Mouse (Mus musculus) embryonic facial prominence, embryonic 12.5 days (tissue): ENCODE results near the gene 2010003K11Rik. TPM values are rescaled to one million over a fixed set of nuclear protein-coding genes. Genes with fewer than 3 reads are reported as not detected.

Experiments used
- ATAC-seq: fragments of 200-750 bp; cut with Nextera tagmentation; 2 replicates; pipeline ENCODE4 v1.8.0; 2017; ENCODE audit not compliant: insufficient number of reproducible peaks, insufficient read depth, low FRiP score, low TSS enrichment
- H3K27ac ChIP-seq: fragments of 300-500 bp; sonication (generic); 2 replicates; pipeline ENCODE4 v1.5.1; 2016; ENCODE audit warnings: mild to moderate bottlenecking
- H3K27me3 ChIP-seq: fragments of 300-500 bp; sonication (generic); 2 replicates; pipeline ENCODE4 v1.6.1; 2016; ENCODE audit warnings: mild to moderate bottlenecking, moderate library complexity
- H3K36me3 ChIP-seq: fragments of 300-500 bp; sonication (generic); 2 replicates; pipeline ENCODE4 v1.6.1; 2016; ENCODE audit warnings: mild to moderate bottlenecking
- H3K4me1 ChIP-seq: fragments of 300-500 bp; sonication (generic); 2 replicates; pipeline ENCODE4 v1.6.1; 2016
- H3K4me2 ChIP-seq: fragments of 300-500 bp; sonication (generic); replicated peaks from 2 replicates; pipeline ENCODE4 v1.6.1; 2016; ENCODE audit warnings: mild to moderate bottlenecking, moderate library complexity
- H3K4me3 ChIP-seq: fragments of 300-500 bp; sonication (generic); 2 replicates; pipeline ENCODE4 v1.5.1; 2016; ENCODE audit warnings: mild to moderate bottlenecking
- H3K9ac ChIP-seq: fragments of 300-500 bp; sonication (generic); 2 replicates; pipeline ENCODE4 v1.6.1; 2016; ENCODE audit warnings: mild to moderate bottlenecking, moderate library complexity
- H3K9me3 ChIP-seq: fragments of 300-500 bp; sonication (generic); 2 replicates; pipeline ENCODE4 v1.6.1; 2016; ENCODE audit warnings: mild to moderate bottlenecking, moderate library complexity
- WGBS: fragments of 180-500 bp; shearing (Covaris S2); methylation state at CpG from one replicate; pipeline ENCODE4 v1.1.7; 2016; 5-methylcytosine and 5-hydroxymethylcytosine counted together
- polyA plus RNA-seq: library from polyadenylated mRNA; unstranded; fragments of >200 nt; fragmentation: Nextera tagmentation; extraction: Ambion mirVana; gene quantifications from 2 replicates; pipeline ENCODE4 v1.2.1, GENCODE M21; 2016

The 2010003K11Rik gene
- polyA plus RNA-seq: not detected in 2 replicates

- ATAC-seq: no peak
- no peaks in the 10 kb centered on the region for H3K9me3 ChIP-seq
- H3K4me2 ChIP-seq: peak within 1 kb of the TSS; percentile 15; the same call in 1 of the 2 replicates
- no peaks in the 10 kb centered on the region for H3K27me3 ChIP-seq
- H3K4me3 ChIP-seq: no peak within 1 kb of the TSS
- peaks cover 9% of the 10 kb centered on the region; the same call in 1 of the 2 replicates for H3K4me1 ChIP-seq
- peak within 1 kb of the TSS; percentile 30; the same call in 1 of the 2 replicates for H3K27ac ChIP-seq
- no peaks in the 10 kb centered on the region for H3K36me3 ChIP-seq
- 55% methylated on average over 16 of the region's 16 CpGs for WGBS
- H3K9ac ChIP-seq: no peak within 1 kb of the TSS
Measured at GRCm38 (mm10) chr19:4498062-4498933, at the start of gene 2010003K11Rik. 2010003K11Rik (minus strand) TSS chr19:4498583.

- Histone ChIP-seq H3K4me3 (no peak overlapping the region), H3K4me1 (no peaks in the 10 kb centered on the region), H3K27me3 (no peaks in the 10 kb centered on the region), H3K27ac (no peak overlapping the region), H3K36me3 (no peaks in the 10 kb centered on the region), H3K4me2 (no peak overlapping the region), H3K9me3 (no peaks in the 10 kb centered on the region), H3K9ac (no peak overlapping the region)
- 72% methylated on average over 6 of the region's 6 CpGs for WGBS
- ATAC-seq: no peak
Measured at GRCm38 (mm10) chr19:4547801-4548200, 49.4 kb upstream of the 2010003K11Rik start.

- Histone ChIP-seq H3K4me3 (no peak overlapping the region), H3K9ac (no peak overlapping the region), H3K27me3 (no peaks in the 10 kb centered on the region), H3K36me3 (no peaks in the 10 kb centered on the region), H3K9me3 (no peaks in the 10 kb centered on the region), H3K4me2 (no peak overlapping the region), H3K27ac (no peak overlapping the region), H3K4me1 (no peaks in the 10 kb centered on the region)
- no peak for ATAC-seq
- 89% methylated on average over 6 of the region's 6 CpGs for WGBS
Measured at GRCm38 (mm10) chr19:4545841-4546240, 47.5 kb upstream of the 2010003K11Rik start.

- H3K4me1 ChIP-seq: no peaks in the 10 kb centered on the region
- H3K9ac ChIP-seq: no peak overlapping the region
- H3K27ac ChIP-seq: no peak overlapping the region
- no peak overlapping the region for H3K4me2 ChIP-seq
- H3K4me3 ChIP-seq: no peak overlapping the region
- 86% methylated on average over 4 of the region's 4 CpGs for WGBS
- H3K36me3 ChIP-seq: no peaks in the 10 kb centered on the region
- no peak for ATAC-seq
- H3K9me3 ChIP-seq: 0 out of 2 replicates have a peak, but pooled peaks cover 3% of the 10 kb centered on the region
- no peaks in the 10 kb centered on the region for H3K27me3 ChIP-seq
Measured at GRCm38 (mm10) chr19:4545091-4545490, 46.7 kb upstream of the 2010003K11Rik start.

GRCm38 (mm10) chr19:4542081-4542480 is 43.7 kb upstream of the 2010003K11Rik start:
- H3K4me3 ChIP-seq: no peak overlapping the region
- no peaks in the 10 kb centered on the region for H3K36me3 ChIP-seq
- no peak overlapping the region for H3K4me2 ChIP-seq
- H3K9ac ChIP-seq: no peak overlapping the region
- H3K27ac ChIP-seq: no peak overlapping the region
- H3K27me3 ChIP-seq: no peaks in the 10 kb centered on the region
- H3K9me3 ChIP-seq: 0 out of 2 replicates have a peak, but pooled peaks cover 3% of the 10 kb centered on the region
- no peaks in the 10 kb centered on the region for H3K4me1 ChIP-seq
- no peak for ATAC-seq

GRCm38 (mm10) chr19:4540992-4541391 is 42.6 kb upstream of the 2010003K11Rik start:
- ATAC-seq: no peak
- no peaks in the 10 kb centered on the region for H3K36me3 ChIP-seq
- 86% methylated on average over 3 of the region's 3 CpGs for WGBS

GRCm38 (mm10) chr19:4540263-4540662 is 41.9 kb upstream of the 2010003K11Rik start:
- no peak overlapping the region for H3K4me3 ChIP-seq
- no peak overlapping the region for H3K9ac ChIP-seq
- no peak overlapping the region for H3K27ac ChIP-seq
- 82% methylated on average over 6 of the region's 6 CpGs for WGBS
- no peaks in the 10 kb centered on the region for H3K27me3 ChIP-seq
- H3K9me3 ChIP-seq: 0 out of 2 replicates have a peak, but pooled peaks cover 3% of the 10 kb centered on the region
- no peak for ATAC-seq
- H3K4me2 ChIP-seq: no peak overlapping the region
- no peaks in the 10 kb centered on the region for H3K36me3 ChIP-seq
- no peaks in the 10 kb centered on the region for H3K4me1 ChIP-seq

More at GRCm38 (mm10) chr19:4540992-4541391, 42.6 kb upstream of the 2010003K11Rik start:
- H3K27me3 ChIP-seq: no peaks in the 10 kb centered on the region
- no peaks in the 10 kb centered on the region for H3K4me1 ChIP-seq
- no peak overlapping the region for H3K27ac ChIP-seq
- no peak overlapping the region for H3K9ac ChIP-seq
- H3K4me2 ChIP-seq: no peak overlapping the region
- H3K4me3 ChIP-seq: no peak overlapping the region
- H3K9me3 ChIP-seq: 0 out of 2 replicates have a peak, but pooled peaks cover 3% of the 10 kb centered on the region

- no peak for ATAC-seq
- Histone ChIP-seq H3K9ac (no peak overlapping the region), H3K4me3 (no peak overlapping the region), H3K27ac (no peak overlapping the region), H3K4me1 (no peaks in the 10 kb centered on the region), H3K36me3 (no peaks in the 10 kb centered on the region), H3K4me2 (no peak overlapping the region), H3K27me3 (no peaks in the 10 kb centered on the region), H3K9me3 (0 out of 2 replicates have a peak, but pooled peaks cover 3% of the 10 kb centered on the region)
- WGBS: 71% methylated on average over 3 of the region's 3 CpGs
Measured at GRCm38 (mm10) chr19:4536606-4537005, 38.2 kb upstream of the 2010003K11Rik start.

- H3K27me3 ChIP-seq: no peaks in the 10 kb centered on the region
- no peak for ATAC-seq
- H3K9me3 ChIP-seq: 0 out of 2 replicates have a peak, but pooled peaks cover 3% of the 10 kb centered on the region
- H3K4me3 ChIP-seq: no peak overlapping the region
- H3K4me2 ChIP-seq: no peak overlapping the region
- no peak overlapping the region for H3K9ac ChIP-seq
- no peaks in the 10 kb centered on the region for H3K4me1 ChIP-seq
- no peaks in the 10 kb centered on the region for H3K36me3 ChIP-seq
- H3K27ac ChIP-seq: no peak overlapping the region
Measured at GRCm38 (mm10) chr19:4535922-4536321, 37.5 kb upstream of the 2010003K11Rik start.

GRCm38 (mm10) chr19:4534646-4535045 is 36.3 kb upstream of the 2010003K11Rik start:
- Histone ChIP-seq H3K27me3 (no peaks in the 10 kb centered on the region), H3K27ac (no peak overlapping the region), H3K4me1 (no peaks in the 10 kb centered on the region), H3K4me3 (no peak overlapping the region), H3K9ac (no peak overlapping the region), H3K9me3 (no peaks in the 10 kb centered on the region), H3K4me2 (no peak overlapping the region), H3K36me3 (no peaks in the 10 kb centered on the region)
- ATAC-seq: no peak
- 87% methylated on average over 2 of the region's 2 CpGs for WGBS

- H3K9me3 ChIP-seq: no peaks in the 10 kb centered on the region
- H3K4me2 ChIP-seq: no peak overlapping the region
- H3K27me3 ChIP-seq: no peaks in the 10 kb centered on the region
- peaks cover 19% of the 10 kb centered on the region for H3K4me1 ChIP-seq
- no peaks in the 10 kb centered on the region for H3K36me3 ChIP-seq
- no peak overlapping the region for H3K9ac ChIP-seq
- WGBS: 60% methylated on average over 3 of the region's 3 CpGs
- H3K4me3 ChIP-seq: no peak overlapping the region
- H3K27ac ChIP-seq: peak overlapping the region; percentile 24; the same call in 1 of the 2 replicates
- ATAC-seq: no peak
Measured at GRCm38 (mm10) chr19:4521426-4522050, 23.2 kb upstream of the 2010003K11Rik start.

- H3K36me3 ChIP-seq: no peaks in the 10 kb centered on the region
- WGBS: 61% methylated on average over 1 of the region's 1 CpGs
- no peak overlapping the region for H3K9ac ChIP-seq
- no peak for ATAC-seq
- H3K4me2 ChIP-seq: no peak overlapping the region
- peaks cover 41% of the 10 kb centered on the region for H3K4me1 ChIP-seq
- H3K4me3 ChIP-seq: no peak overlapping the region
- H3K9me3 ChIP-seq: no peaks in the 10 kb centered on the region
- H3K27me3 ChIP-seq: no peaks in the 10 kb centered on the region
- H3K27ac ChIP-seq: peak overlapping the region; percentile 25; the same call in 1 of the 2 replicates
Measured at GRCm38 (mm10) chr19:4517483-4517882, 19.1 kb upstream of the 2010003K11Rik start.
